18 mouse cellular contexts compared by ENCODE assay signal in the genomic region with DNA sequence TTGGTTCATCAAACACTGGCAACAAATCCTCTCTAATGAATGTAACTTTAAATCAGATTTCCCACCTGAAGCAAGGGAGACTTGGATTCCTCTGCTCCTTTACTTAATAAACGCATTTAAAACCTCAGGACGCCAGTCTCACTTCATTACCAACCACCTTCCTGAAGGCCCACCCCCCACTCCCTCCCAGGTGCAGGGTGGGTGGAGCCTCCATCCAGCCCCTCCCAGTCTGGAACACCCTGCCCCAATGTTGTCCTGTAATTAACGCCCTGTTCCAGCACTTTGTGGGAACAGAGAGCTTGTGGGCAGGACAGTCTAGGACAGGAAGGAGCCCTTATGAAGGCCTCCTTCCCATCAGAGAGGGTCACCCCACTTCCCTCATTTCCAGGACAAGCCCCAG. TPM values are rescaled to one million over a fixed set of nuclear protein-coding genes. Genes with fewer than 3 reads are reported as not detected.
DNase-seq lines count a peak whose midpoint lies in the region; ATAC-seq and TF ChIP-seq lines count a peak whose summit lies in the region.
"Had no signal": no experiment of that assay in that cellular context is flagged by ENCODE, and none has a peak within 500 bp of the region (broad histone marks: within the 10 kb centered on the region; RNA-seq: fewer than 3 reads in every experiment).

No protein-coding gene starts in this region.

- no peak overlapping the region for H3K4me2 ChIP-seq in liver, embryonic 15.5 days
- H3K4me2 ChIP-seq in liver, embryonic 11.5 days = no peak overlapping the region
- H3K4me2 ChIP-seq in midbrain, embryonic 14.5 days (ENCODE audit: low read length) = no peak overlapping the region
- H3K4me2 ChIP-seq: embryonic facial prominence, embryonic 12.5 days; forebrain, embryonic 15.5 days; hindbrain, embryonic 15.5 days had no signal

- H3K9ac ChIP-seq in liver, embryonic 15.5 days = no peak overlapping the region
- H3K9ac ChIP-seq in liver, embryonic 11.5 days (ENCODE audit: low read depth, low read length) = no peak overlapping the region
- no peak overlapping the region for H3K9ac ChIP-seq in MEL (ENCODE audit: control insufficient read depth, low read depth, low read length, poor library complexity, severe bottlenecking)
- H3K9ac ChIP-seq in midbrain, embryonic 14.5 days (replicated peaks; ENCODE audit: low read length) = no peak overlapping the region
- H3K9ac ChIP-seq: embryonic facial prominence, embryonic 12.5 days; forebrain, embryonic 15.5 days; hindbrain, embryonic 15.5 days had no signal

- H3K27ac ChIP-seq in liver, embryonic 15.5 days (replicated peaks) = 0 out of 2 replicates have a peak overlapping the region, but pooled peaks have one; percentile 29
- H3K27ac ChIP-seq in liver, embryonic 11.5 days (ENCODE audit: low read depth, low read length) = no peak overlapping the region
- H3K27ac ChIP-seq in MEL (ENCODE audit: control insufficient read depth, low read depth, low read length) = no peak overlapping the region
- 0 out of 2 replicates have a peak overlapping the region, but pooled peaks have one; percentile 7 for H3K27ac ChIP-seq in macrophage
- no peak overlapping the region for H3K27ac ChIP-seq in midbrain, embryonic 14.5 days (replicated peaks; ENCODE audit: low read depth, low read length)
- H3K27ac ChIP-seq: embryonic facial prominence, embryonic 12.5 days; forebrain, embryonic 15.5 days; hindbrain, embryonic 15.5 days had no signal

- no peaks in the 10 kb centered on the region for H3K27me3 ChIP-seq in liver, embryonic 15.5 days
- H3K27me3 ChIP-seq in liver, embryonic 11.5 days (replicated peaks; ENCODE audit: control insufficient read depth, insufficient read depth, low read length) = no peaks in the 10 kb centered on the region
- H3K27me3 ChIP-seq in MEL (ENCODE audit: control insufficient read depth in 1 of 2, insufficient read depth in 2 of 2, low read length in 2 of 2) = no peaks in the 10 kb centered on the region
- no peaks in the 10 kb centered on the region for H3K27me3 ChIP-seq in midbrain, embryonic 14.5 days (ENCODE audit: control insufficient read depth, insufficient read depth, low read length)
- H3K27me3 ChIP-seq: embryonic facial prominence, embryonic 12.5 days; forebrain, embryonic 15.5 days; hindbrain, embryonic 15.5 days had no signal

- DNase-seq in cerebellum, adult 8-10 months = peak; percentile 16
- no peak for DNase-seq in cerebellum, postnatal 14 days
- no peak for DNase-seq in liver, embryonic 11.5 days (ENCODE audit: low spot score)
- no peak for DNase-seq in MEL (ENCODE audit: low read depth, low spot score)
- DNase-seq in midbrain, embryonic 14.5 days = no peak
- DNase-seq: adrenal gland, postnatal 10 days; B cell, adult 2 months; cerebellum, adult 18-20 months; cerebellum, postnatal 10 days; gastrocnemius, postnatal 36 days; heart, adult 11 months; heart, postnatal 36 days had no signal

- no peaks in the 10 kb centered on the region for H3K79me2 ChIP-seq in MEL (ENCODE audit: control insufficient read depth, insufficient read depth, low read length, poor library complexity)
- H3K79me2 ChIP-seq in macrophage (ENCODE audit: inconsistent target) = peaks cover 7% of the 10 kb centered on the region; the same call in 1 of the 2 replicates

- no peak for TF ChIP-seq CTCF in MEL (IDR thresholded peaks at IDR 0.05 in 2 of 3, conservative IDR thresholded peaks at IDR 0.05 in 1 of 3; ENCODE audit: control insufficient read depth in 1 of 3, insufficient read depth in 1 of 3, low read depth in 2 of 3, low read length in 3 of 3, poor library complexity in 1 of 3, severe bottlenecking in 1 of 3)

- no peak for ATAC-seq in liver, embryonic 15.5 days (ENCODE audit: insufficient read depth)
- ATAC-seq in liver, embryonic 11.5 days (replicated peaks; ENCODE audit: low FRiP score) = no peak
- ATAC-seq in midbrain, embryonic 14.5 days (ENCODE audit: low FRiP score, low TSS enrichment) = no peak
- ATAC-seq: CD4-positive, CD25-positive, alpha-beta regulatory T cell, adult 4 months; forebrain, embryonic 15.5 days had no signal

- TF ChIP-seq POLR2A in MEL (IDR thresholded peaks at IDR 0.05; ENCODE audit: control insufficient read depth in 1 of 2, insufficient read depth in 1 of 2, low read depth in 1 of 2, low read length in 2 of 2, poor library complexity in 1 of 2) = no peak

- no peaks in the 10 kb centered on the region for H3K9me3 ChIP-seq in liver, embryonic 15.5 days (replicated peaks)
- H3K9me3 ChIP-seq in liver, embryonic 11.5 days (ENCODE audit: control insufficient read depth, low read length) = no peaks in the 10 kb centered on the region
- no peaks in the 10 kb centered on the region for H3K9me3 ChIP-seq in MEL (replicated peaks; ENCODE audit: insufficient read depth, low read length)
- H3K9me3 ChIP-seq in midbrain, embryonic 14.5 days (ENCODE audit: control insufficient read depth, low read length) = no peaks in the 10 kb centered on the region
- H3K9me3 ChIP-seq: embryonic facial prominence, embryonic 12.5 days; forebrain, embryonic 15.5 days; hindbrain, embryonic 15.5 days had no signal

- TF ChIP-seq RAD21 in MEL (IDR thresholded peaks at IDR 0.05; ENCODE audit: low read depth, low read length) = no peak

- no peak overlapping the region for H3K4me3 ChIP-seq in liver, embryonic 15.5 days (replicated peaks)
- H3K4me3 ChIP-seq in liver, embryonic 11.5 days (ENCODE audit: low read depth, low read length) = no peak overlapping the region
- H3K4me3 ChIP-seq in MEL (ENCODE audit: control insufficient read depth in 1 of 2, insufficient read depth in 1 of 2, low read depth in 2 of 2, low read length in 2 of 2) (no peak overlapping the region), macrophage (ENCODE audit: inconsistent target) (no peak overlapping the region)
- no peak overlapping the region for H3K4me3 ChIP-seq in midbrain, embryonic 14.5 days (replicated peaks; ENCODE audit: low read depth, low read length)
- H3K4me3 ChIP-seq: embryonic facial prominence, embryonic 12.5 days; forebrain, embryonic 15.5 days; hindbrain, embryonic 15.5 days had no signal

- WGBS in liver, embryonic 15.5 days (ENCODE audit: insufficient replicate concordance) = 45% methylated on average over 3 of the region's 3 CpGs
- 57% methylated on average over 3 of the region's 3 CpGs for WGBS in liver, embryonic 11.5 days
- WGBS in macrophage (ENCODE audit: missing documents) = 76% methylated on average over 3 of the region's 3 CpGs
- WGBS in midbrain, embryonic 14.5 days = 57% methylated on average over 3 of the region's 3 CpGs

- no peak for TF ChIP-seq EP300 in MEL (IDR thresholded peaks at IDR 0.05; ENCODE audit: low read depth in 1 of 2, low read length in 2 of 2)

- peaks cover 32% of the 10 kb centered on the region for H3K36me3 ChIP-seq in liver, embryonic 15.5 days (replicated peaks)
- H3K36me3 ChIP-seq in liver, embryonic 11.5 days (ENCODE audit: control insufficient read depth, insufficient read depth, low read length) = peaks cover 19% of the 10 kb centered on the region
- H3K36me3 ChIP-seq in MEL (ENCODE audit: control insufficient read depth in 1 of 2, insufficient read depth in 2 of 2, low read length in 2 of 2) (no peaks in the 10 kb centered on the region; a peak in 1 of 4 replicates), macrophage (ENCODE audit: inconsistent target) (peaks cover 30% of the 10 kb centered on the region)
- H3K36me3 ChIP-seq in midbrain, embryonic 14.5 days (ENCODE audit: control insufficient read depth, insufficient read depth, low read length) = peaks cover 53% of the 10 kb centered on the region

- H3K4me1 ChIP-seq in liver, embryonic 15.5 days (replicated peaks) = peaks cover 7% of the 10 kb centered on the region; the same call in 1 of the 2 replicates
- peaks cover 6% of the 10 kb centered on the region; the same call in 1 of the 2 replicates for H3K4me1 ChIP-seq in liver, embryonic 11.5 days (replicated peaks; ENCODE audit: control insufficient read depth, insufficient read depth, low read length)
- no peaks in the 10 kb centered on the region for H3K4me1 ChIP-seq in MEL (ENCODE audit: control insufficient read depth in 1 of 2, insufficient read depth in 2 of 2, low read length in 2 of 2)
- no peaks in the 10 kb centered on the region for H3K4me1 ChIP-seq in midbrain, embryonic 14.5 days (ENCODE audit: control insufficient read depth, insufficient read depth, low read length)
- H3K4me1 ChIP-seq: embryonic facial prominence, embryonic 12.5 days; forebrain, embryonic 15.5 days; hindbrain, embryonic 15.5 days had no signal

TF ChIP-seq in MEL, 35 proteins besides CTCF, POLR2A, EP300 and RAD21:
- TF ChIP-seq MAZ (IDR thresholded peaks at IDR 0.05; ENCODE audit: low read depth, low read length) (no peak), POLR2AphosphoS2 (IDR thresholded peaks at IDR 0.05; ENCODE audit: low read length) (peak; percentile 40; the same call in 1 of the 2 replicates)

RNA-seq across cellular contexts. Expression of a gene that starts 35.2 kb away (rescaled TPM):
- 16.8 and 19.9 TPM in 2 replicates for polyA plus RNA-seq in liver, embryonic 15.5 days (2015; fragmentation: Nextera tagmentation; extraction: Ambion mirVana)
- polyA plus RNA-seq in liver, embryonic 11.5 days (2014; fragmentation: Nextera tagmentation; extraction: Ambion mirVana) = 52.8 and 54.0 TPM in 2 replicates
- total RNA-seq in MEL (2012; rRNA removed) = 49.8 and 53.7 TPM in 2 replicates
- polyA plus RNA-seq in MEL (2012; ENCODE audit: insufficient read depth in 1 of 2, insufficient read length in 2 of 2, low read depth in 1 of 2, low replicate concordance in 2 of 2, missing spikeins in 1 of 2) (10 to 100 TPM in 1 of 2 experiments, not detected in 1; 65.2 TPM), macrophage (2018) (18.7 to 27.6 TPM (median 19.1 TPM) in 3 replicates)
- 100 to 1,000 TPM in 5 of 26 experiments, 10 to 100 TPM in 21; 47.6 to 117 (median 79.4) TPM for total RNA-seq in macrophage (2018; cell fraction: chromatin; rRNA removed)
- total RNA-seq in macrophage (2018; cell fraction: cytosol; rRNA removed) = 10 to 100 TPM; 13.0 to 21.1 (median 16.5) TPM
- total RNA-seq in macrophage (2018; cell fraction: nucleus; rRNA removed) = 10 to 100 TPM; 21.1 to 54.6 (median 37.3) TPM
- polyA plus RNA-seq in midbrain, embryonic 14.5 days (2014; fragmentation: Nextera tagmentation; extraction: Ambion mirVana) = 38.5 and 41.7 TPM in 2 replicates

Comparison
In these comparisons a context has a peak if more than half of its experiments do, and no peak if none do; other contexts are left out.
1. H3K27ac ChIP-seq: peak in liver, embryonic 15.5 days (single experiment) and macrophage (single experiment); none in liver, embryonic 11.5 days (single experiment), MEL (single experiment) and midbrain, embryonic 14.5 days (single experiment).